Mouse (Mus musculus) hindbrain, embryonic 11.5 days (tissue): ENCODE measurements around the gene Kif24. TPM values are rescaled to one million over a fixed set of nuclear protein-coding genes. Genes with fewer than 3 reads are reported as not detected.

Experiments used
- polyA plus RNA-seq: library from polyadenylated mRNA; unstranded; fragments of >200 nt; fragmentation: Nextera tagmentation; extraction: Ambion mirVana; gene quantifications from 2 replicates; pipeline ENCODE4 v1.2.1, GENCODE M21; 2014

Kif24 gene
- polyA plus RNA-seq, 1 experiment from 2014 or later: 11.9 TPM

Other genes with a start within 250 kb of the Kif24 start
- gene Ubap2, start 189.7 kb downstream of the Kif24 start, polyA plus RNA-seq: 62.2 and 66.3 TPM in 2 replicates
- 40.3 and 55.4 TPM in 2 replicates for gene Dcaf12, start 150.0 kb downstream of the Kif24 start, polyA plus RNA-seq
- 75.5 and 81.5 TPM in 2 replicates for gene Ubap1, start 115.9 kb downstream of the Kif24 start, polyA plus RNA-seq
- 67.7 and 70.3 TPM in 2 replicates for gene Nudt2, start 264 bp upstream of the Kif24 start, polyA plus RNA-seq
- gene AI464131, start 38.2 kb upstream of the Kif24 start, polyA plus RNA-seq: 8.3 and 10.9 TPM in 2 replicates
- gene 1110017D15Rik, start 52.4 kb upstream of the Kif24 start, polyA plus RNA-seq: 12.7 and 14.3 TPM in 2 replicates
- 11.8 and 17.6 TPM in 2 replicates for gene Fam219a, start 104.7 kb upstream of the Kif24 start, polyA plus RNA-seq
- 2.9 and 3.2 TPM in 2 replicates for gene Dnaic1, start 104.9 kb upstream of the Kif24 start, polyA plus RNA-seq
- gene Enho, start 175.4 kb upstream of the Kif24 start, polyA plus RNA-seq: 42.4 and 42.7 TPM in 2 replicates
- gene Cntfr, start 232.2 kb upstream of the Kif24 start, polyA plus RNA-seq: 27.8 and 29.5 TPM in 2 replicates
- 83.7 TPM in 2 replicates for gene Il11ra1, start 235.1 kb upstream of the Kif24 start, polyA plus RNA-seq
- gene Rpp25l, start 248.6 kb upstream of the Kif24 start, polyA plus RNA-seq: 80.0 and 84.1 TPM in 2 replicates